Mouse (Mus musculus): ENCODE results near the gene Csf2ra. TPM values are rescaled to one million over a fixed set of nuclear protein-coding genes. Genes with fewer than 3 reads are reported as not detected.

Csf2ra gene
- polyA plus RNA-seq, 1 experiment = 0.58 TPM

GRCm38 (mm10) chr19:61175756-61176324 is 52.4 kb downstream of the Csf2ra start, which contains the start of gene Gm7102:
Gm7102 (minus strand) TSS chr19:61176309.
- H3ac ChIP-seq (ENCODE audit: control insufficient read depth, insufficient read length) = no peak within 1 kb of the TSS
- H3K27me3 ChIP-seq (ENCODE audit: control insufficient read depth, insufficient read depth, insufficient read length) = no peaks in the 10 kb centered on the region
- H3K36me3 ChIP-seq (ENCODE audit: control insufficient read depth, insufficient read depth) = no peaks in the 10 kb centered on the region
- no peak for TF ChIP-seq MAX (IDR thresholded peaks at IDR 0.05; ENCODE audit: low read depth)
- no peak for TF ChIP-seq MYOD1 (IDR thresholded peaks at IDR 0.05; ENCODE audit: control insufficient read depth in 1 of 3, insufficient read length in 2 of 3, low read depth in 2 of 3)
- no peak for TF ChIP-seq TCF3 (IDR thresholded peaks at IDR 0.05; ENCODE audit: insufficient read length, low read depth)
- TF ChIP-seq SRF (IDR thresholded peaks at IDR 0.05; ENCODE audit: control insufficient read depth, insufficient read length, low read depth) = no peak
- no peak for TF ChIP-seq MYOG (IDR thresholded peaks at IDR 0.05; ENCODE audit: control insufficient read depth in 1 of 3, insufficient read depth in 1 of 3, insufficient read length in 2 of 3, low read depth in 2 of 3)
- TF ChIP-seq USF1 (IDR thresholded peaks at IDR 0.05; ENCODE audit: low read depth) = no peak
- no peak for TF ChIP-seq CEBPB (IDR thresholded peaks at IDR 0.05; ENCODE audit: insufficient read depth, poor library complexity, severe bottlenecking)
- no peak for TF ChIP-seq TCF12 (IDR thresholded peaks at IDR 0.05; ENCODE audit: insufficient read depth, poor library complexity, severe bottlenecking)
- no peak for TF ChIP-seq POLR2AphosphoS2 (IDR thresholded peaks at IDR 0.05; ENCODE audit: insufficient read length, low read depth)
- no peak for TF ChIP-seq POLR2A (IDR thresholded peaks at IDR 0.05; ENCODE audit: insufficient read length, low read depth)
- no peak for TF ChIP-seq E2F4 (IDR thresholded peaks at IDR 0.05; ENCODE audit: insufficient read depth)
- no peak for TF ChIP-seq REST (IDR thresholded peaks at IDR 0.05; ENCODE audit: insufficient read depth, insufficient read length)
- H3K79me2 ChIP-seq (ENCODE audit: control insufficient read depth, insufficient read depth) = no peaks in the 10 kb centered on the region
- no peak within 1 kb of the TSS for H3K4me3 ChIP-seq
- no peak within 1 kb of the TSS for H3K4me2 ChIP-seq (ENCODE audit: low read depth)

Other genes starting within 250 kb of the Csf2ra start
- gene Zfp950, start 87.6 kb downstream of the Csf2ra start, polyA plus RNA-seq (2012; fragmentation: generic; extraction: Trizol) = 4.1 TPM
- not detected for gene Gm7102, start 52.1 kb downstream of the Csf2ra start, polyA plus RNA-seq (2012; fragmentation: generic; extraction: Trizol)
- not detected for gene Gm6020, start 44.5 kb downstream of the Csf2ra start, polyA plus RNA-seq (2012; fragmentation: generic; extraction: Trizol)
- not detected for gene Gm21060, start 68.6 kb upstream of the Csf2ra start, polyA plus RNA-seq (2012; fragmentation: generic; extraction: Trizol)

All from myocyte (in vitro differentiated cells).